Mouse (Mus musculus) CH12.LX (cell line): ENCODE results near the gene 1810062G17Rik. TPM values are rescaled to one million over a fixed set of nuclear protein-coding genes. Genes with fewer than 3 reads are reported as not detected.

Source experiments
- DNase-seq: peaks from one replicate; pipeline ENCODE4 v3.0.0-alpha.2; 2013; ENCODE audit errors: extremely low read depth
- H3K27ac ChIP-seq: 2 replicates; pipeline ENCODE4 v1.5.1; 2012; ENCODE audit warnings: low read depth, mild to moderate bottlenecking, control low read depth, moderate library complexity; ENCODE audit not compliant: insufficient read depth
- H3K27me3 ChIP-seq: replicated peaks from 2 replicates; pipeline ENCODE3; 2012; ENCODE audit warnings: inconsistent platforms
- H3K36me3 ChIP-seq, 2 experiments: replicated peaks in 1 of 2; 2 replicates each; pipeline versions ENCODE3 to v1.6.1; 2012; ENCODE audit warnings: inconsistent platforms in 1 of 2, low read length in 1 of 2, mild to moderate bottlenecking in 1 of 2, mixed read lengths in 1 of 2, moderate library complexity in 1 of 2; ENCODE audit not compliant: control insufficient read depth in 1 of 2, insufficient read depth in 1 of 2
- H3K4me1 ChIP-seq, 2 experiments: 2 replicates each; pipeline ENCODE4 v1.6.1; 2012; ENCODE audit warnings: inconsistent platforms in 1 of 2, moderate library complexity in 1 of 2; ENCODE audit not compliant: insufficient read depth in 2 of 2, control insufficient read depth in 1 of 2
- H3K4me2 ChIP-seq: 2 replicates; pipeline ENCODE4 v1.6.1; 2012; ENCODE audit warnings: low read depth, mild to moderate bottlenecking, control low read depth; ENCODE audit not compliant: poor library complexity, insufficient read depth, severe bottlenecking
- H3K4me3 ChIP-seq, 3 experiments: fragments of 150-350 bp in 1 of 3; sonication (generic) in 1 of 3; replicated peaks in 1 of 3; 2 replicates each; pipeline versions ENCODE3 to v1.5.1; 2011 to 2012; ENCODE audit warnings: low read depth in 2 of 3, low read length in 2 of 3, mild to moderate bottlenecking in 2 of 3, moderate library complexity in 2 of 3, control low read depth in 1 of 3, improper control_type of control experiment in 1 of 3, inconsistent platforms in 1 of 3, mixed read lengths in 1 of 3; ENCODE audit not compliant: poor library complexity in 1 of 3
- H3K79me2 ChIP-seq: replicated peaks from 2 replicates; pipeline ENCODE4 v1.6.1; 2012; ENCODE audit warnings: mild to moderate bottlenecking, moderate library complexity; ENCODE audit not compliant: control insufficient read depth, poor library complexity, insufficient read depth, severe bottlenecking; ENCODE audit errors: extremely low read depth
- H3K9ac ChIP-seq: 2 replicates; pipeline ENCODE4 v1.6.1; 2012; ENCODE audit warnings: low read depth, mild to moderate bottlenecking, control low read depth, moderate library complexity; ENCODE audit not compliant: insufficient read depth
- H3K9me3 ChIP-seq: replicated peaks from 2 replicates; pipeline ENCODE3; 2012; ENCODE audit warnings: low read length, inconsistent platforms, mixed read lengths
- BHLHE40 ChIP-seq: IDR thresholded peaks from 2 replicates; pipeline ENCODE4 v1.6.1; 2011; ENCODE audit warnings: mild to moderate bottlenecking, low read depth, low read length, improper control_type of control experiment
- CTCF ChIP-seq, 2 experiments: IDR thresholded peaks in 1 of 2; conservative IDR thresholded peaks in 1 of 2; 2 replicates each; pipeline ENCODE4 v1.5.1; 2011 to 2012; ENCODE audit warnings: low read depth in 2 of 2, low read length in 2 of 2, improper control_type of control experiment in 1 of 2, inconsistent platforms in 1 of 2, mild to moderate bottlenecking in 1 of 2, moderate library complexity in 1 of 2
- GABPA ChIP-seq: IDR thresholded peaks from 2 replicates; pipeline ENCODE4 v1.6.1; 2012; ENCODE audit warnings: low read depth, low read length, improper control_type of control experiment, inconsistent platforms; ENCODE audit not compliant: insufficient replicate concordance
- HCFC1 ChIP-seq: IDR thresholded peaks from 2 replicates; pipeline ENCODE4 v1.6.1; 2012; ENCODE audit warnings: low read depth, mild to moderate bottlenecking, inconsistent platforms, low read length, improper control_type of control experiment
- IRF4 ChIP-seq: IDR thresholded peaks from 2 replicates; pipeline ENCODE4 v1.6.1; 2014; ENCODE audit warnings: low read depth, mild to moderate bottlenecking, inconsistent platforms, low read length, improper control_type of control experiment
- JUND ChIP-seq: conservative IDR thresholded peaks from 2 replicates; pipeline ENCODE4 v1.6.1; 2011; ENCODE audit warnings: low read depth, low read length, improper control_type of control experiment
- KAT2A ChIP-seq: IDR thresholded peaks from 2 replicates; pipeline ENCODE4 v1.6.1; 2012; ENCODE audit warnings: low read length, improper control_type of control experiment, inconsistent platforms; ENCODE audit not compliant: insufficient replicate concordance
- MAFK ChIP-seq: IDR thresholded peaks from 2 replicates; pipeline ENCODE4 v1.6.1; 2011; ENCODE audit warnings: low read length, improper control_type of control experiment; ENCODE audit not compliant: insufficient replicate concordance
- MAX ChIP-seq: IDR thresholded peaks from 2 replicates; pipeline ENCODE4 v1.6.1; 2011; ENCODE audit warnings: low read length, improper control_type of control experiment
- MXI1 ChIP-seq: IDR thresholded peaks from 2 replicates; pipeline ENCODE4 v1.6.1; 2011; ENCODE audit warnings: mild to moderate bottlenecking, low read depth, low read length, improper control_type of control experiment
- MYC ChIP-seq: IDR thresholded peaks from 2 replicates; pipeline ENCODE4 v1.6.1; 2011; ENCODE audit warnings: low read depth, mild to moderate bottlenecking, improper control_type of control experiment, low read length
- NELFE ChIP-seq: IDR thresholded peaks from 2 replicates; pipeline ENCODE4 v1.6.1; 2011; ENCODE audit warnings: low read depth, low read length, improper control_type of control experiment
- POLR2AphosphoS2 ChIP-seq: IDR thresholded peaks from 2 replicates; pipeline ENCODE4 v1.6.1; 2011; ENCODE audit warnings: low read depth, low read length, improper control_type of control experiment
- SMC3 ChIP-seq: IDR thresholded peaks from 2 replicates; pipeline ENCODE4 v1.6.1; 2011; ENCODE audit warnings: low read depth, low read length, improper control_type of control experiment
- TBP ChIP-seq: conservative IDR thresholded peaks from 2 replicates; pipeline ENCODE4 v1.6.1; 2011; ENCODE audit warnings: low read depth, low read length, improper control_type of control experiment
- TCF12 ChIP-seq: IDR thresholded peaks from 2 replicates; pipeline ENCODE4 v1.6.1; 2014; ENCODE audit warnings: low read depth, mild to moderate bottlenecking, inconsistent platforms, low read length, improper control_type of control experiment
- ZC3H11A ChIP-seq: IDR thresholded peaks from 2 replicates; pipeline ENCODE4 v1.6.1; 2012; ENCODE audit warnings: low read depth, mild to moderate bottlenecking, inconsistent platforms, low read length, improper control_type of control experiment
- ZKSCAN1 ChIP-seq: IDR thresholded peaks from 2 replicates; pipeline ENCODE4 v1.6.1; 2012; ENCODE audit warnings: low read depth, inconsistent platforms, low read length, improper control_type of control experiment, borderline replicate concordance
- dilution Hi-C: fragments of 300-500 bp; cut with MboI; formaldehyde crosslinking; loops from 2 replicates; pipeline ENCODE4 v1.14.3; 2020; ENCODE audit warnings: low sequenced_read_pairs; ENCODE audit not compliant: extremely low pct_unique_long_range_greater_than_20kb, extremely low pct_ligation_motif_present
- in situ Hi-C: fragments of 300-500 bp; cut with MboI; formaldehyde crosslinking; loops from 3 replicates; pipeline ENCODE4 v1.14.3; 2019; ENCODE audit warnings: low sequenced_read_pairs, low pct_ligation_motif_present, low pct_unique_long_range_greater_than_20kb, mixed read lengths
- polyA plus RNA-seq: library from polyadenylated mRNA; unstranded; fragments of >175 nt; gene quantifications from 2 replicates; pipeline ENCODE4 v1.2.1, GENCODE M21; 2012; ENCODE audit warnings: low read depth; ENCODE audit not compliant: insufficient read length
- total RNA-seq, 2 experiments: library from RNA; depleted of rRNA; stranded (reverse); fragments of 300-350 nt in 1 of 2; fragments of >200 nt in 1 of 2; gene quantifications; 2 replicates each; pipeline ENCODE4 v1.2.3; 2012 to 2014

The 1810062G17Rik gene
- total and polyA plus RNA-seq, 3 experiments = 3.1 to 3.9 (median 3.3) TPM

GRCm38 (mm10) chr3:36482940-36483339 lies 7.2 kb downstream of the 1810062G17Rik start:
- no peaks in the 10 kb centered on the region for H3K27me3 ChIP-seq
- no peak overlapping the region for H3K9ac ChIP-seq
- no peak overlapping the region for H3K27ac ChIP-seq
- in situ Hi-C loops = no loop called here
- dilution Hi-C loops = no loop called here
- H3K9me3 ChIP-seq = peaks cover 6% of the 10 kb centered on the region
- no peaks in the 10 kb centered on the region for H3K79me2 ChIP-seq
- TF ChIP-seq GABPA = no peak
- no peak for TF ChIP-seq TCF12
- TF ChIP-seq MAFK = no peak
- no peak for TF ChIP-seq JUND
- no peak for TF ChIP-seq SMC3
- no peak for TF ChIP-seq TBP
- TF ChIP-seq MAX = no peak
- TF ChIP-seq, all 38 proteins: peak for 0
- Histone ChIP-seq H3K4me2 (no peak overlapping the region), H3K4me1 (peaks cover 7 to 31% of the 10 kb centered on the region in 2 experiments; a peak in 3 of 4 replicates), H3K4me3 (no peak overlapping the region), H3K36me3 (no peaks in the 10 kb centered on the region)
- no peak for DNase-seq

GRCm38 (mm10) chr3:36484292-36484691 lies 8.6 kb downstream of the 1810062G17Rik start:
- no peak for TF ChIP-seq HCFC1
- TF ChIP-seq MXI1 = no peak
- no peak for TF ChIP-seq ZKSCAN1
- no peak for TF ChIP-seq GABPA
- no peak for TF ChIP-seq SMC3
- no peak for TF ChIP-seq ZC3H11A
- no peak for TF ChIP-seq MYC
- no peak for TF ChIP-seq KAT2A
- no peak for TF ChIP-seq BHLHE40
- no peak for TF ChIP-seq POLR2AphosphoS2
- no peak for TF ChIP-seq NELFE
- no peak for TF ChIP-seq CTCF (conservative IDR thresholded peaks at IDR 0.05 in 1 of 2, IDR thresholded peaks at IDR 0.05 in 1 of 2; ENCODE audit: low read depth in 2 of 2, low read length in 2 of 2)
- no peak for TF ChIP-seq IRF4
- Histone ChIP-seq H3K9ac (no peak overlapping the region), H3K4me2 (no peak overlapping the region), H3K27me3 (no peaks in the 10 kb centered on the region), H3K27ac (no peak overlapping the region), H3K79me2 (no peaks in the 10 kb centered on the region), H3K9me3 (peaks cover 6% of the 10 kb centered on the region), H3K4me3 (no peak overlapping the region), H3K4me1 (peaks cover 12 to 36% of the 10 kb centered on the region in 2 experiments), H3K36me3 (no peaks in the 10 kb centered on the region)
- dilution Hi-C loops = no loop called here
- no peak for DNase-seq
- in situ Hi-C loops = no loop called here
